Mouse (Mus musculus) c-Kit-positive CD71-negative TER-119-negative erythroid progenitor cells, embryonic 14.5 days (primary cell): Measurements from ENCODE around the gene Gm10354.
"Not testable (repeated sequence)": the region's sequence is repeated elsewhere in the genome, so short reads cannot be mapped to it uniquely, and the experiment has no call there.

ENCODE experiments used
- DNase-seq: peaks from one replicate; pipeline ENCODE4 v3.0.0-alpha.2; 2013; ENCODE audit warnings: low read depth

Gene Gm10354

DNA sequence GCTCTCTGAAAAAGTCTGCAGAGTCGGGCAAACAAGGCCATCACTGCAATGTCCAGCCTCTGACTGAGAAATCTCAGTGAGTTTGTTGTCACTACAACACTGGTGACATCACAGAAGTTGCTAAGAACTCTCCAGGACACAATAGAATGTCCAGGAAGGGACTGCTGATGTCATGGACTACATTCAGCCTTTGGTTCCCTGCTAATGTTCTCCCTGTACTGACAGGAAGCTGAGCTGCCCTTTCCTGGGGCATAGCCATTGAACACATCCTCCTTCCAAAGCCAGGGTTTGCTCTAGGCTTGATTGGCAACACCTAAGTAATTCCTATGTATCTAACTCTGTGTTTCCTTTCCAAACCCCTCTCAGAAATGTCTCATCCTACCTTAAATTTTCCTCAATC lies at the start of gene Gm10354:
Gene Gm10354, minus strand, starts transcription at position 101 of the 400 bp plus-strand sequence.
- DNase-seq = not testable (repeated sequence)

- not testable (repeated sequence) for DNase-seq
Observed at GRCm38 (mm10) chr5:15024316-15024715, 45.6 kb upstream of the Gm10354 start.

GRCm38 (mm10) chr5:15020067-15020466 lies 41.3 kb upstream of the Gm10354 start:
- not testable (repeated sequence) for DNase-seq

GRCm38 (mm10) chr5:15010639-15011582 lies 32.2 kb upstream of the Gm10354 start:
- DNase-seq = not testable (repeated sequence)

- DNase-seq = not testable (repeated sequence)
Observed at GRCm38 (mm10) chr5:15006907-15007306, 28.2 kb upstream of the Gm10354 start.

- not testable (repeated sequence) for DNase-seq
Observed at GRCm38 (mm10) chr5:15006288-15006687, 27.6 kb upstream of the Gm10354 start.

- DNase-seq = not testable (repeated sequence)
Observed at GRCm38 (mm10) chr5:15005584-15005983, 26.8 kb upstream of the Gm10354 start.

DNA sequence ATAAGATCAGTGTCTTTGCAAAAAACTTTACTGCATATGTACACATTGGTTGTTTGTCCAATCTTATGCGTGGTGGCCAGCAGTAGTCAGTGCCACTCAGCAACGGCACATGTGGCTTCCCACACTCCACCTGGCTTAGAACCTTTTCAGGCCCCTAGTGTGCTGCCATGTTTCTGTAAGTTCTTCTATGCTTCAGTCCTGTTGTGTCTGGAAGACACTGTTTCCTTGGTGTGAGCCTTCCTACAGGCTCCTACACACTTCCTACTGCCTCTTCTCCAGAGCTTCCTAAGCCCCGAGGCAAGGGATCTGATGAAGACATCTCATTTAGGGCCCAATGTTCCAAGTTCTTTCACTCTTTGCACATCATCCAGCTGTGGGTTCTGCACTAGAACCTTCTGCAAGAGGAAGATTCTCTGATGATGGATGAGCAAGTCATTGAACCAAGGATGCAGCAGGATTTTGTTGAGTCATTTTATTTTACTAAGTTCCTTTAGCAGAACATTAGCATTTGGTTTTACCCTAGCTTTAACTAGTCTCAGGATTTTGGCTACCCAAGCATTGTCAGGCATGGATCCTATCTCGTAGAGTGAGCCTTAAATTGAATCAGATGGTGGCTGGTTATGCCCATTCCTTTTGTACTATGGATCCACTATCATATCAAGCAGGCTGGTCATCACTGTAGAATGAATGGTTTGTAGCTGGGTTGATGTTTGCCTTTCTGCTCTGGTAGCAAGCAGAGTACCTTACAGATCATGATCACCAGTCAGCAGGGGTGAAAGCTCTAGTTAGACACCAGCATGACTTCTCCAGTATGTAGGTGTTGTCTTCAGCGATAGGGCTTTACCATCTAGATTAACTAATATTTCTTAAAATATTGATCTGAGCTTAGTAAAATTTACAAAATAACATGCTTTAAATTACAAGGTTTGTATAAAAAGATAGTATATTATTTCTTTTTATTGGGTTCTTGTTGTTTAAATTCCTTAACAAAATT lies 26.1 kb upstream of the Gm10354 start:
- DNase-seq = not testable (repeated sequence)

DNA sequence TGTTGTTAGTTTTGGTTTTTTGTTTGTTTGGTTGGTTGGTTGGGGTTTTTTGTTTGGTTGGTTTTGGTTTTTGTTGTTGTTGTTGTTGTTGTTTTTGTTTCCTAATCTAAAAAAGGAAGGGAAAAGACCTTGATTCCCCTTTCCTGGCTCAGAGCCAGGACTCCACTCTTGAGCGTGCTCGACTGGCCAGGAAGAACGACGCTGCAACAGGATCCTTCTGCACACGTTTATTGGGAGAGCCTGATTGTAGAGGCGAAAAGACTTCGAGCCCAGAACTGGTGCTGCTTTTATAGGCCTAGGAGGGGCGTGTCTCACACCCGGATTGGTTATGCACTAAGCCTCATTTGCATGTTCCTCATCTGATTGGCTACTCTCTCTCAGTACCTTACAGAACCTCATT lies 19.3 kb upstream of the Gm10354 start:
- DNase-seq = not testable (repeated sequence)

- DNase-seq = not testable (repeated sequence)
Observed at GRCm38 (mm10) chr5:14997556-14997955, 18.8 kb upstream of the Gm10354 start.

GRCm38 (mm10) chr5:14996670-14997249 lies 18.0 kb upstream of the Gm10354 start:
- DNase-seq = not testable (repeated sequence)

- not testable (repeated sequence) for DNase-seq
Observed at GRCm38 (mm10) chr5:14994124-14994523, 15.4 kb upstream of the Gm10354 start.

GRCm38 (mm10) chr5:14990375-14991158 lies 11.8 kb upstream of the Gm10354 start:
- DNase-seq = not testable (repeated sequence)

GRCm38 (mm10) chr5:14986649-14987387 lies 8.1 kb upstream of the Gm10354 start:
- not testable (repeated sequence) for DNase-seq

- DNase-seq = not testable (repeated sequence)
Observed at GRCm38 (mm10) chr5:14977368-14977767, 1.4 kb downstream of the Gm10354 start.

- not testable (repeated sequence) for DNase-seq
Observed at GRCm38 (mm10) chr5:14975294-14975693, 3.4 kb downstream of the Gm10354 start.

DNA sequence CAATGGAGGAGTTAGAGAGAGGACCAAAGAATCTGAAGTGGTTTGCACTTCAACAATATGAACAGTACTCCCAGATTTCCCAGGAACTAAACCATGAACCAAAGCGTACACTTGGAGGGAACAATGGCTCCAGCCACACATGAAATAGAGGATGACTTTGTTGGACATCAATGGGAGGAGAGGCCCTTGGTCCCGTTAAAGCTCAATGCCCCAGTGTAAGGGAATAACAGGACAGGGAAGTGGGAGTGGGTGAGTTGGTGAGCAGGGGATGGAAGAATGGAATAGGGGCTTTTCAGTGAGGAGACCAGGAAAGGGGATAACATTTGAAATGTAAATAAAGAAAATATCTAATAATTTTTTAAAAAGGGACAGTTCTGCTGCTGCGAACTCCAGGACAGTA lies 5.9 kb downstream of the Gm10354 start:
- DNase-seq = not testable (repeated sequence)

GRCm38 (mm10) chr5:14963821-14964220 lies 14.9 kb downstream of the Gm10354 start:
- not testable (repeated sequence) for DNase-seq

DNA sequence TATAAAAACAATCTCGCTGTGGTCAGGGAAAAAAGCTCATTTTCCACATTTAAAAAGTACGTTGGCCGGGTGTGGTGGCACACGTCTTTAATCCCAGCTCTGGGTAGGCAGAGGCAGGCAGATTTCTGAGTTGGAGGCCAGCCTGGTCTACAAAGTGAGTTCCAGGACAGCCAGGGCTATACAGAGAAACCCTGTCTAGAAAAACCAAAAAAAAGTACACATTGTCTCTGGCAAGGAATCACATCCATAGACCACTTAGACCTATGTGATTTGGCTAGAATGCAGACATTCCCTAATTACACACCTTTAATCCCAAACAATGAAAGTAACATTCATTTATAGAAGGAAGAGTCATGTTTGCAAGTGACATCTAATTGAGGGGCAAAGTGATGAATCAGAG lies 17.2 kb downstream of the Gm10354 start:
- DNase-seq = not testable (repeated sequence)
